Mouse (Mus musculus) intestine, embryonic 16.5 days (tissue): ENCODE data around the gene Alk. TPM values are rescaled to one million over a fixed set of nuclear protein-coding genes. Genes with fewer than 3 reads are reported as not detected.

Experiments used
- ATAC-seq: fragments of 200-750 bp; cut with Nextera tagmentation; 2 replicates; pipeline ENCODE4 v1.8.0; 2017; ENCODE audit warnings: moderate TSS enrichment, moderate library complexity
- H3K27ac ChIP-seq: fragments of 300-500 bp; sonication (generic); 2 replicates; pipeline ENCODE4 v1.5.1; 2014; ENCODE audit warnings: mild to moderate bottlenecking, low read length
- H3K27me3 ChIP-seq: fragments of 300-500 bp; sonication (generic); replicated peaks from 2 replicates; pipeline ENCODE4 v1.6.1; 2014; ENCODE audit warnings: low read length, control low read depth, mixed read lengths; ENCODE audit not compliant: control insufficient read depth, insufficient read depth
- H3K36me3 ChIP-seq: fragments of 300-500 bp; sonication (generic); 2 replicates; pipeline ENCODE4 v1.6.1; 2014; ENCODE audit warnings: low read length, control low read depth; ENCODE audit not compliant: control insufficient read depth, insufficient read depth
- H3K4me1 ChIP-seq: fragments of 300-500 bp; sonication (generic); 2 replicates; pipeline ENCODE4 v1.6.1; 2014; ENCODE audit warnings: low read length, control low read depth, mixed read lengths; ENCODE audit not compliant: control insufficient read depth, insufficient read depth
- H3K4me2 ChIP-seq: fragments of 300-500 bp; sonication (generic); 2 replicates; pipeline ENCODE4 v1.6.1; 2014; ENCODE audit warnings: low read depth, low read length, control low read depth
- H3K4me3 ChIP-seq: fragments of 300-500 bp; sonication (generic); 2 replicates; pipeline ENCODE4 v1.5.1; 2014; ENCODE audit warnings: mild to moderate bottlenecking, low read length
- H3K9ac ChIP-seq: fragments of 300-500 bp; sonication (generic); 2 replicates; pipeline ENCODE4 v1.6.1; 2014; ENCODE audit warnings: low read depth, low read length
- H3K9me3 ChIP-seq: fragments of 300-500 bp; sonication (generic); 2 replicates; pipeline ENCODE4 v1.6.1; 2016; ENCODE audit warnings: low read length, control low read depth; ENCODE audit not compliant: control insufficient read depth
- WGBS: fragments of 180-500 bp; shearing (Covaris S2); extraction: QIAGEN DNeasy Blood & Tissue Kit; methylation state at CpG from one replicate; pipeline ENCODE4 v1.1.7; 2014; 5-methylcytosine and 5-hydroxymethylcytosine counted together
- polyA plus RNA-seq: library from polyadenylated mRNA; unstranded; fragments of >200 nt; fragmentation: Nextera tagmentation; extraction: Ambion mirVana; gene quantifications from 2 replicates; pipeline ENCODE4 v1.2.1, GENCODE M21; 2015

Alk gene
- polyA plus RNA-seq, 1 experiment from 2014 or later, result 0.75 TPM

- no peaks in the 10 kb centered on the region for H3K4me1 ChIP-seq
These were observed 58.2 kb downstream of the Alk start for GRCm38 (mm10) chr17:72546274-72546673.

GRCm38 (mm10) chr17:72535304-72535703 lies 69.1 kb downstream of the Alk start:
- 87% methylated on average over 6 of the region's 6 CpGs for WGBS
- Histone ChIP-seq H3K9me3 (no peaks in the 10 kb centered on the region), H3K27ac (no peak overlapping the region), H3K4me3 (no peak overlapping the region), H3K9ac (no peak overlapping the region), H3K4me1 (no peaks in the 10 kb centered on the region), H3K36me3 (no peaks in the 10 kb centered on the region), H3K4me2 (no peak overlapping the region), H3K27me3 (no peaks in the 10 kb centered on the region)
- no peak for ATAC-seq

More at GRCm38 (mm10) chr17:72546274-72546673, 58.2 kb downstream of the Alk start:
- no peak for ATAC-seq
- Histone ChIP-seq H3K9me3 (no peaks in the 10 kb centered on the region), H3K36me3 (no peaks in the 10 kb centered on the region), H3K4me3 (no peak overlapping the region), H3K27ac (no peak overlapping the region), H3K9ac (no peak overlapping the region), H3K27me3 (no peaks in the 10 kb centered on the region), H3K4me2 (no peak overlapping the region)
- WGBS, result 83% methylated on average over 4 of the region's 4 CpGs

- no peaks in the 10 kb centered on the region for H3K9me3 ChIP-seq
- H3K4me1 ChIP-seq, result no peaks in the 10 kb centered on the region
- H3K4me3 ChIP-seq, result no peak overlapping the region
- no peak overlapping the region for H3K27ac ChIP-seq
- H3K27me3 ChIP-seq, result no peaks in the 10 kb centered on the region
- no peak overlapping the region for H3K4me2 ChIP-seq
- H3K36me3 ChIP-seq, result no peaks in the 10 kb centered on the region
- H3K9ac ChIP-seq, result no peak overlapping the region
- 76% methylated on average over 6 of the region's 6 CpGs for WGBS
- ATAC-seq, result no peak
These were observed 72.2 kb downstream of the Alk start for GRCm38 (mm10) chr17:72532266-72532665.

- no peaks in the 10 kb centered on the region for H3K4me1 ChIP-seq
- H3K27ac ChIP-seq, result no peak overlapping the region
- WGBS, result 90% methylated on average over 8 of the region's 8 CpGs
- no peaks in the 10 kb centered on the region for H3K9me3 ChIP-seq
- H3K4me3 ChIP-seq, result no peak overlapping the region
- no peaks in the 10 kb centered on the region for H3K27me3 ChIP-seq
- no peak overlapping the region for H3K9ac ChIP-seq
- H3K4me2 ChIP-seq, result no peak overlapping the region
- H3K36me3 ChIP-seq, result no peaks in the 10 kb centered on the region
- ATAC-seq, result no peak
These were observed 75.9 kb downstream of the Alk start for GRCm38 (mm10) chr17:72528481-72528880.

GRCm38 (mm10) chr17:72527481-72527880 lies 76.9 kb downstream of the Alk start:
- Histone ChIP-seq H3K4me2 (no peak overlapping the region), H3K4me1 (no peaks in the 10 kb centered on the region), H3K27me3 (no peaks in the 10 kb centered on the region), H3K36me3 (no peaks in the 10 kb centered on the region), H3K4me3 (no peak overlapping the region), H3K27ac (no peak overlapping the region), H3K9ac (no peak overlapping the region), H3K9me3 (no peaks in the 10 kb centered on the region)
- 76% methylated on average over 5 of the region's 5 CpGs for WGBS
- ATAC-seq, result no peak

GRCm38 (mm10) chr17:72526356-72526755 lies 78.1 kb downstream of the Alk start:
- no peak for ATAC-seq
- Histone ChIP-seq H3K9ac (no peak overlapping the region), H3K27ac (no peak overlapping the region), H3K4me2 (no peak overlapping the region), H3K4me1 (no peaks in the 10 kb centered on the region), H3K4me3 (no peak overlapping the region), H3K9me3 (no peaks in the 10 kb centered on the region), H3K36me3 (no peaks in the 10 kb centered on the region), H3K27me3 (no peaks in the 10 kb centered on the region)
- 78% methylated on average over 4 of the region's 4 CpGs for WGBS

GRCm38 (mm10) chr17:72524839-72525238 lies 79.6 kb downstream of the Alk start:
- no peak for ATAC-seq
- Histone ChIP-seq H3K4me3 (no peak overlapping the region), H3K27me3 (no peaks in the 10 kb centered on the region), H3K4me1 (no peaks in the 10 kb centered on the region), H3K4me2 (no peak overlapping the region), H3K27ac (no peak overlapping the region), H3K9ac (no peak overlapping the region), H3K36me3 (no peaks in the 10 kb centered on the region), H3K9me3 (no peaks in the 10 kb centered on the region)
- 91% methylated on average over 3 of the region's 3 CpGs for WGBS

- WGBS, result 56% methylated on average over 7 of the region's 7 CpGs
- H3K9me3 ChIP-seq, result no peaks in the 10 kb centered on the region
- no peaks in the 10 kb centered on the region for H3K4me1 ChIP-seq
- no peak for ATAC-seq
- H3K27me3 ChIP-seq, result no peaks in the 10 kb centered on the region
- H3K4me3 ChIP-seq, result no peak overlapping the region
- H3K27ac ChIP-seq, result no peak overlapping the region
- H3K36me3 ChIP-seq, result no peaks in the 10 kb centered on the region
- H3K4me2 ChIP-seq, result no peak overlapping the region
- no peak overlapping the region for H3K9ac ChIP-seq
These were observed 81.4 kb downstream of the Alk start for GRCm38 (mm10) chr17:72523006-72523405.

GRCm38 (mm10) chr17:72522381-72522780 lies 82.0 kb downstream of the Alk start:
- no peaks in the 10 kb centered on the region for H3K36me3 ChIP-seq
- no peaks in the 10 kb centered on the region for H3K9me3 ChIP-seq
- no peak overlapping the region for H3K4me2 ChIP-seq
- WGBS, result 23% methylated on average over 4 of the region's 4 CpGs
- H3K27ac ChIP-seq, result no peak overlapping the region
- no peak overlapping the region for H3K9ac ChIP-seq
- H3K27me3 ChIP-seq, result no peaks in the 10 kb centered on the region
- no peak for ATAC-seq
- H3K4me1 ChIP-seq, result no peaks in the 10 kb centered on the region
- no peak overlapping the region for H3K4me3 ChIP-seq

GRCm38 (mm10) chr17:72521353-72521752 lies 83.1 kb downstream of the Alk start:
- Histone ChIP-seq H3K9me3 (no peaks in the 10 kb centered on the region), H3K9ac (no peak overlapping the region), H3K36me3 (no peaks in the 10 kb centered on the region), H3K4me2 (no peak overlapping the region), H3K4me1 (no peaks in the 10 kb centered on the region), H3K27ac (no peak overlapping the region), H3K4me3 (no peak overlapping the region), H3K27me3 (no peaks in the 10 kb centered on the region)
- WGBS, result 88% methylated on average over 5 of the region's 5 CpGs
- ATAC-seq, result no peak
